Mouse (Mus musculus): ENCODE data around the gene Hacd3.

GRCm38 (mm10) chr9:64990291-64990690, 31.2 kb downstream of the Hacd3 start:
- no peak for TF ChIP-seq CTCF (IDR thresholded peaks at IDR 0.05; ENCODE audit: control insufficient read depth, insufficient read depth, insufficient replicate concordance, low read depth, low read length)
- no peak for TF ChIP-seq POLR2A (IDR thresholded peaks at IDR 0.05; ENCODE audit: control insufficient read depth, low read depth, low read length)

All from testis, adult 2 months (tissue).